Mouse (Mus musculus): ENCODE results near the gene Serpina1e. TPM values are rescaled to one million over a fixed set of nuclear protein-coding genes. Genes with fewer than 3 reads are reported as not detected.

Serpina1e gene
- not detected in 2 replicates for polyA plus RNA-seq (2014; fragmentation: Nextera tagmentation; extraction: Ambion mirVana)

GRCm38 (mm10) chr12:103958798-103959197, at the start of gene Serpina1e:
TSS of gene Serpina1e (minus strand) at chr12:103958975.
- Histone ChIP-seq H3K9ac (replicated peaks; ENCODE audit: low read length) (no peak within 1 kb of the TSS), H3K4me2 (ENCODE audit: low read length) (no peak within 1 kb of the TSS), H3K27ac (replicated peaks; ENCODE audit: low read depth, low read length) (no peak within 1 kb of the TSS), H3K9me3 (ENCODE audit: control insufficient read depth, low read length) (no peaks in the 10 kb centered on the region), H3K36me3 (ENCODE audit: control insufficient read depth, insufficient read depth, low read length) (no peaks in the 10 kb centered on the region), H3K27me3 (ENCODE audit: control insufficient read depth, insufficient read depth, low read length) (no peaks in the 10 kb centered on the region), H3K4me3 (replicated peaks; ENCODE audit: low read depth, low read length) (no peak within 1 kb of the TSS), H3K4me1 (ENCODE audit: control insufficient read depth, insufficient read depth, low read length) (no peaks in the 10 kb centered on the region)
- DNase-seq (no peak), ATAC-seq (ENCODE audit: low FRiP score, low TSS enrichment) (peak; percentile 27; the same call in 1 of the 2 replicates)
- WGBS: 91% methylated on average over 3 of the region's 3 CpGs

- H3K36me3 ChIP-seq (ENCODE audit: control insufficient read depth, insufficient read depth, low read length): no peaks in the 10 kb centered on the region
- WGBS: 80% methylated on average over 5 of the region's 5 CpGs
- no peak overlapping the region for H3K4me2 ChIP-seq (ENCODE audit: low read length)
- ATAC-seq (ENCODE audit: low FRiP score, low TSS enrichment) (no peak), DNase-seq (no peak)
- H3K9ac ChIP-seq (replicated peaks; ENCODE audit: low read length): no peak overlapping the region
- no peaks in the 10 kb centered on the region for H3K4me1 ChIP-seq (ENCODE audit: control insufficient read depth, insufficient read depth, low read length)
- H3K4me3 ChIP-seq (replicated peaks; ENCODE audit: low read depth, low read length): no peak overlapping the region
- no peaks in the 10 kb centered on the region for H3K27me3 ChIP-seq (ENCODE audit: control insufficient read depth, insufficient read depth, low read length)
- no peaks in the 10 kb centered on the region for H3K9me3 ChIP-seq (ENCODE audit: control insufficient read depth, low read length)
- no peak overlapping the region for H3K27ac ChIP-seq (replicated peaks; ENCODE audit: low read depth, low read length)
Observed at GRCm38 (mm10) chr12:104004689-104005088, 45.9 kb upstream of the Serpina1e start.

- H3K36me3 ChIP-seq (ENCODE audit: control insufficient read depth, insufficient read depth, low read length): no peaks in the 10 kb centered on the region
- H3K4me2 ChIP-seq (ENCODE audit: low read length): no peak overlapping the region
- H3K9me3 ChIP-seq (ENCODE audit: control insufficient read depth, low read length): no peaks in the 10 kb centered on the region
- ATAC-seq (ENCODE audit: low FRiP score, low TSS enrichment): no peak
- WGBS: 64% methylated on average over 4 of the region's 4 CpGs
- no peak overlapping the region for H3K4me3 ChIP-seq (replicated peaks; ENCODE audit: low read depth, low read length)
- no peaks in the 10 kb centered on the region for H3K4me1 ChIP-seq (ENCODE audit: control insufficient read depth, insufficient read depth, low read length)
- no peak for DNase-seq
- no peaks in the 10 kb centered on the region for H3K27me3 ChIP-seq (ENCODE audit: control insufficient read depth, insufficient read depth, low read length)
- H3K27ac ChIP-seq (replicated peaks; ENCODE audit: low read depth, low read length): no peak overlapping the region
- no peak overlapping the region for H3K9ac ChIP-seq (replicated peaks; ENCODE audit: low read length)
Observed at GRCm38 (mm10) chr12:104003238-104003612, 44.5 kb upstream of the Serpina1e start.

- WGBS: 84% methylated on average over 10 of the region's 10 CpGs
- no peaks in the 10 kb centered on the region for H3K9me3 ChIP-seq (ENCODE audit: control insufficient read depth, low read length)
- no peak for ATAC-seq (ENCODE audit: low FRiP score, low TSS enrichment)
Observed at GRCm38 (mm10) chr12:104002569-104003237, 43.9 kb upstream of the Serpina1e start.

GRCm38 (mm10) chr12:104000594-104000993, 41.8 kb upstream of the Serpina1e start:
- no peak overlapping the region for H3K9ac ChIP-seq (replicated peaks; ENCODE audit: low read length)
- 91% methylated on average over 3 of the region's 3 CpGs for WGBS
- H3K36me3 ChIP-seq (ENCODE audit: control insufficient read depth, insufficient read depth, low read length): no peaks in the 10 kb centered on the region
- H3K4me3 ChIP-seq (replicated peaks; ENCODE audit: low read depth, low read length): no peak overlapping the region
- ATAC-seq (ENCODE audit: low FRiP score, low TSS enrichment) (no peak), DNase-seq (no peak)
- no peaks in the 10 kb centered on the region for H3K27me3 ChIP-seq (ENCODE audit: control insufficient read depth, insufficient read depth, low read length)
- H3K4me2 ChIP-seq (ENCODE audit: low read length): no peak overlapping the region
- no peak overlapping the region for H3K27ac ChIP-seq (replicated peaks; ENCODE audit: low read depth, low read length)
- no peaks in the 10 kb centered on the region for H3K9me3 ChIP-seq (ENCODE audit: control insufficient read depth, low read length)
- H3K4me1 ChIP-seq (ENCODE audit: control insufficient read depth, insufficient read depth, low read length): no peaks in the 10 kb centered on the region

More at GRCm38 (mm10) chr12:104002569-104003237, 43.9 kb upstream of the Serpina1e start:
- Histone ChIP-seq H3K27ac (replicated peaks; ENCODE audit: low read depth, low read length) (no peak overlapping the region), H3K4me2 (ENCODE audit: low read length) (no peak overlapping the region), H3K27me3 (ENCODE audit: control insufficient read depth, insufficient read depth, low read length) (no peaks in the 10 kb centered on the region), H3K36me3 (ENCODE audit: control insufficient read depth, insufficient read depth, low read length) (no peaks in the 10 kb centered on the region), H3K4me3 (replicated peaks; ENCODE audit: low read depth, low read length) (no peak overlapping the region), H3K4me1 (ENCODE audit: control insufficient read depth, insufficient read depth, low read length) (no peaks in the 10 kb centered on the region), H3K9ac (replicated peaks; ENCODE audit: low read length) (no peak overlapping the region)
- peak; percentile 10 for DNase-seq

GRCm38 (mm10) chr12:103999611-104000010, 40.8 kb upstream of the Serpina1e start:
- H3K4me1 ChIP-seq (ENCODE audit: control insufficient read depth, insufficient read depth, low read length): no peaks in the 10 kb centered on the region
- no peaks in the 10 kb centered on the region for H3K27me3 ChIP-seq (ENCODE audit: control insufficient read depth, insufficient read depth, low read length)
- H3K4me2 ChIP-seq (ENCODE audit: low read length): no peak overlapping the region
- no peak for ATAC-seq (ENCODE audit: low FRiP score, low TSS enrichment)
- no peaks in the 10 kb centered on the region for H3K9me3 ChIP-seq (ENCODE audit: control insufficient read depth, low read length)
- WGBS: 77% methylated on average over 8 of the region's 8 CpGs
- H3K36me3 ChIP-seq (ENCODE audit: control insufficient read depth, insufficient read depth, low read length): no peaks in the 10 kb centered on the region
- no peak overlapping the region for H3K4me3 ChIP-seq (replicated peaks; ENCODE audit: low read depth, low read length)
- no peak overlapping the region for H3K9ac ChIP-seq (replicated peaks; ENCODE audit: low read length)
- no peak for DNase-seq
- no peak overlapping the region for H3K27ac ChIP-seq (replicated peaks; ENCODE audit: low read depth, low read length)

GRCm38 (mm10) chr12:103996513-103996912, 37.7 kb upstream of the Serpina1e start:
- Histone ChIP-seq H3K27ac (replicated peaks; ENCODE audit: low read depth, low read length) (no peak overlapping the region), H3K4me1 (ENCODE audit: control insufficient read depth, insufficient read depth, low read length) (no peaks in the 10 kb centered on the region), H3K36me3 (ENCODE audit: control insufficient read depth, insufficient read depth, low read length) (no peaks in the 10 kb centered on the region), H3K4me3 (replicated peaks; ENCODE audit: low read depth, low read length) (no peak overlapping the region), H3K4me2 (ENCODE audit: low read length) (no peak overlapping the region), H3K9ac (replicated peaks; ENCODE audit: low read length) (no peak overlapping the region), H3K27me3 (ENCODE audit: control insufficient read depth, insufficient read depth, low read length) (no peaks in the 10 kb centered on the region), H3K9me3 (ENCODE audit: control insufficient read depth, low read length) (no peaks in the 10 kb centered on the region)
- ATAC-seq (ENCODE audit: low FRiP score, low TSS enrichment) (no peak), DNase-seq (no peak)
- 55% methylated on average over 2 of the region's 2 CpGs for WGBS

- no peak overlapping the region for H3K4me3 ChIP-seq (replicated peaks; ENCODE audit: low read depth, low read length)
- ATAC-seq (ENCODE audit: low FRiP score, low TSS enrichment) (peak; percentile 44; the same call in 1 of the 2 replicates), DNase-seq (peak; percentile 87)
- no peak overlapping the region for H3K4me2 ChIP-seq (ENCODE audit: low read length)
- H3K4me1 ChIP-seq (ENCODE audit: control insufficient read depth, insufficient read depth, low read length): no peaks in the 10 kb centered on the region
- no peaks in the 10 kb centered on the region for H3K27me3 ChIP-seq (ENCODE audit: control insufficient read depth, insufficient read depth, low read length)
- H3K36me3 ChIP-seq (ENCODE audit: control insufficient read depth, insufficient read depth, low read length): no peaks in the 10 kb centered on the region
- WGBS: 42% methylated on average over 5 of the region's 5 CpGs
- no peak overlapping the region for H3K27ac ChIP-seq (replicated peaks; ENCODE audit: low read depth, low read length)
- H3K9ac ChIP-seq (replicated peaks; ENCODE audit: low read length): no peak overlapping the region
- H3K9me3 ChIP-seq (ENCODE audit: control insufficient read depth, low read length): no peaks in the 10 kb centered on the region
Observed at GRCm38 (mm10) chr12:103995292-103996072, 36.7 kb upstream of the Serpina1e start.

GRCm38 (mm10) chr12:103992945-103993344, 34.2 kb upstream of the Serpina1e start:
- DNase-seq: no peak
- Histone ChIP-seq H3K4me3 (replicated peaks; ENCODE audit: low read depth, low read length) (no peak overlapping the region), H3K4me1 (ENCODE audit: control insufficient read depth, insufficient read depth, low read length) (no peaks in the 10 kb centered on the region), H3K36me3 (ENCODE audit: control insufficient read depth, insufficient read depth, low read length) (no peaks in the 10 kb centered on the region), H3K9ac (replicated peaks; ENCODE audit: low read length) (no peak overlapping the region), H3K27ac (replicated peaks; ENCODE audit: low read depth, low read length) (no peak overlapping the region), H3K4me2 (ENCODE audit: low read length) (no peak overlapping the region), H3K27me3 (ENCODE audit: control insufficient read depth, insufficient read depth, low read length) (no peaks in the 10 kb centered on the region), H3K9me3 (ENCODE audit: control insufficient read depth, low read length) (no peaks in the 10 kb centered on the region)
- WGBS: 87% methylated on average over 7 of the region's 7 CpGs
- ATAC-seq (ENCODE audit: low FRiP score, low TSS enrichment): no peak

Measured in midbrain, embryonic 14.5 days (tissue).